Mouse (Mus musculus) megakaryocyte, adult 5-6 weeks (primary cell): ENCODE data around the gene Fndc9. TPM values are rescaled to one million over a fixed set of nuclear protein-coding genes. Genes with fewer than 3 reads are reported as not detected.
A peak's percentile ranks its signal among the peaks of the same experiment; 100 is the strongest.

ENCODE experiments used
- ATAC-seq: 2 replicates; pipeline ENCODE4 v1.8.0; 2016; ENCODE audit warnings: mild to moderate bottlenecking, inconsistent platforms; ENCODE audit not compliant: poor library complexity, severe bottlenecking
- total RNA-seq, 2 experiments: library from RNA; stranded (forward) in 1 of 2; stranded (reverse) in 1 of 2; fragments of 153-499, 151-499 nt in 1 of 2; fragments of 221-1000, 200-1000 nt in 1 of 2; gene quantifications; 2 replicates each; pipeline versions ENCODE4 v1.2.3 to v1.2.4; 2015 to 2017

Fndc9 gene
- total RNA-seq, 2 experiments from 2014 or later = not detected

GRCm38 (mm10) chr11:46273969-46274368 lies 38.6 kb downstream of the Fndc9 start:
- no peak for ATAC-seq

GRCm38 (mm10) chr11:46275302-46275701 lies 40.0 kb downstream of the Fndc9 start:
- peak; percentile 84 for ATAC-seq

- ATAC-seq = no peak
These were observed 40.8 kb downstream of the Fndc9 start for GRCm38 (mm10) chr11:46276168-46276567.

GRCm38 (mm10) chr11:46276778-46277177 lies 41.4 kb downstream of the Fndc9 start:
- peak; percentile 43 for ATAC-seq

GRCm38 (mm10) chr11:46278140-46278539 lies 42.8 kb downstream of the Fndc9 start:
- no peak for ATAC-seq

GRCm38 (mm10) chr11:46278709-46279108 lies 43.4 kb downstream of the Fndc9 start:
- no peak for ATAC-seq

GRCm38 (mm10) chr11:46282612-46283011 lies 47.3 kb downstream of the Fndc9 start:
- ATAC-seq = no peak

GRCm38 (mm10) chr11:46283800-46284199 lies 48.5 kb downstream of the Fndc9 start:
- no peak for ATAC-seq

GRCm38 (mm10) chr11:46286803-46287202 lies 51.5 kb downstream of the Fndc9 start:
- ATAC-seq = peak; percentile 89

GRCm38 (mm10) chr11:46288091-46288490 lies 52.8 kb downstream of the Fndc9 start:
- no peak for ATAC-seq

GRCm38 (mm10) chr11:46289022-46289421 lies 53.7 kb downstream of the Fndc9 start:
- ATAC-seq = no peak

Other genes with a start within 250 kb of the Fndc9 start
- gene Gm12166, start 183.2 kb upstream of the Fndc9 start, total RNA-seq (2015) = 28.1 and 37.2 TPM in 2 replicates
- 12.4 and 44.5 TPM in 2 replicates for gene Gm12166, start 183.2 kb upstream of the Fndc9 start, total RNA-seq (2017)
- gene Adam19, start 179.5 kb upstream of the Fndc9 start, total RNA-seq (2015) = 27.9 and 29.8 TPM in 2 replicates
- 21.9 and 27.3 TPM in 2 replicates for gene Adam19, start 179.5 kb upstream of the Fndc9 start, total RNA-seq (2017)
- gene Nipal4, start 69.0 kb upstream of the Fndc9 start, total RNA-seq (2015) = not detected in 2 replicates
- gene Nipal4, start 69.0 kb upstream of the Fndc9 start, total RNA-seq (2017) = not detected in 2 replicates
- gene Cyfip2, start 77.3 kb downstream of the Fndc9 start, total RNA-seq (2015) = 56.5 and 69.7 TPM in 2 replicates
- 28.2 and 50.1 TPM in 2 replicates for gene Cyfip2, start 77.3 kb downstream of the Fndc9 start, total RNA-seq (2017)
- gene Itk, start 154.0 kb downstream of the Fndc9 start, total RNA-seq (2015) = 4.4 and 5.5 TPM in 2 replicates
- gene Itk, start 154.0 kb downstream of the Fndc9 start, total RNA-seq (2017) = 3.7 and 4.6 TPM in 2 replicates
- gene Fam71b, start 161.0 kb downstream of the Fndc9 start, total RNA-seq (2015) = 0.68 TPM in 1 of 2 replicates, not detected in the other
- gene Fam71b, start 161.0 kb downstream of the Fndc9 start, total RNA-seq (2017) = 0.33 and 1.7 TPM in 2 replicates
- 41.7 and 43.7 TPM in 2 replicates for gene Med7, start 201.4 kb downstream of the Fndc9 start, total RNA-seq (2015)
- gene Med7, start 201.4 kb downstream of the Fndc9 start, total RNA-seq (2017) = 17.6 and 20.6 TPM in 2 replicates
- 2.8 and 2.9 TPM in 2 replicates for gene Havcr2, start 219.4 kb downstream of the Fndc9 start, total RNA-seq (2015)
- 3.3 and 3.9 TPM in 2 replicates for gene Havcr2, start 219.4 kb downstream of the Fndc9 start, total RNA-seq (2017)